Mouse (Mus musculus) midbrain, embryonic 11.5 days (tissue): Measurements from ENCODE around the gene Psmd5. TPM values are rescaled to one million over a fixed set of nuclear protein-coding genes. Genes with fewer than 3 reads are reported as not detected.
A peak's percentile ranks its signal among the peaks of the same experiment; 100 is the strongest.

ENCODE experiments used
- ATAC-seq: fragments of 200-750 bp; cut with Nextera tagmentation; 2 replicates; pipeline ENCODE4 v1.8.0; 2017; ENCODE audit warnings: moderate TSS enrichment, moderate library complexity; ENCODE audit not compliant: low FRiP score
- DNase-seq: peaks from one replicate; pipeline ENCODE4 v3.0.0; 2015; ENCODE audit warnings: low spot score; ENCODE audit errors: missing footprints
- H3K27ac ChIP-seq: fragments of 300-500 bp; sonication (generic); 2 replicates; pipeline ENCODE4 v1.5.1; 2014; ENCODE audit warnings: low read depth, low read length
- H3K27me3 ChIP-seq: fragments of 300-500 bp; sonication (generic); 2 replicates; pipeline ENCODE4 v1.6.1; 2014; ENCODE audit warnings: mild to moderate bottlenecking, low read length, moderate library complexity, mixed read lengths; ENCODE audit not compliant: control insufficient read depth, insufficient read depth
- H3K36me3 ChIP-seq: fragments of 300-500 bp; sonication (generic); 2 replicates; pipeline ENCODE4 v1.6.1; 2014; ENCODE audit warnings: mild to moderate bottlenecking, low read length, moderate library complexity, mixed read lengths; ENCODE audit not compliant: control insufficient read depth, insufficient read depth
- H3K4me1 ChIP-seq: fragments of 300-500 bp; sonication (generic); 2 replicates; pipeline ENCODE4 v1.6.1; 2014; ENCODE audit warnings: low read length; ENCODE audit not compliant: control insufficient read depth, insufficient read depth
- H3K4me2 ChIP-seq: fragments of 300-500 bp; sonication (generic); 2 replicates; pipeline ENCODE4 v1.6.1; 2014; ENCODE audit warnings: mild to moderate bottlenecking, moderate library complexity
- H3K4me3 ChIP-seq: fragments of 300-500 bp; sonication (generic); 2 replicates; pipeline ENCODE4 v1.5.1; 2014; ENCODE audit warnings: low read depth, low read length
- H3K9ac ChIP-seq: fragments of 300-500 bp; sonication (generic); 2 replicates; pipeline ENCODE4 v1.6.1; 2014; ENCODE audit warnings: low read length
- H3K9me3 ChIP-seq: fragments of 300-500 bp; sonication (generic); 2 replicates; pipeline ENCODE4 v1.6.1; 2016; ENCODE audit warnings: low read length; ENCODE audit not compliant: control insufficient read depth
- WGBS: fragments of 180-500 bp; shearing (Covaris S2); extraction: QIAGEN DNeasy Blood & Tissue Kit; methylation state at CpG from one replicate; pipeline ENCODE4 v1.1.7; 2014; 5-methylcytosine and 5-hydroxymethylcytosine counted together
- polyA plus RNA-seq: library from polyadenylated mRNA; unstranded; fragments of >200 nt; fragmentation: Nextera tagmentation; extraction: Ambion mirVana; gene quantifications from 2 replicates; pipeline ENCODE4 v1.2.1, GENCODE M21; 2014

Gene Psmd5
- polyA plus RNA-seq, 1 experiment from 2014 or later = 122 TPM

- ATAC-seq (no peak), DNase-seq (no peak)
- H3K4me1 ChIP-seq = no peaks in the 10 kb centered on the region
- H3K27me3 ChIP-seq = peaks cover 2% of the 10 kb centered on the region; the same call in 1 of the 2 replicates
- no peak overlapping the region for H3K4me2 ChIP-seq
- H3K9ac ChIP-seq = no peak overlapping the region
- no peaks in the 10 kb centered on the region for H3K36me3 ChIP-seq
- no peak overlapping the region for H3K27ac ChIP-seq
- no peaks in the 10 kb centered on the region for H3K9me3 ChIP-seq
- no peak overlapping the region for H3K4me3 ChIP-seq
- WGBS = 88% methylated on average over 10 of the region's 10 CpGs
Measured at GRCm38 (mm10) chr2:34880054-34880453, 5.3 kb upstream of the Psmd5 start.

GRCm38 (mm10) chr2:34874271-34874670, 497 bp downstream of the Psmd5 start, which contains the start of gene Cutal:
Gene Cutal, plus strand, starts transcription at chr2:34874396.
- Histone ChIP-seq H3K27me3 (peaks cover 13% of the 10 kb centered on the region), H3K4me1 (peaks cover 12% of the 10 kb centered on the region), H3K36me3 (no peaks in the 10 kb centered on the region), H3K9me3 (no peaks in the 10 kb centered on the region), H3K27ac (no peak within 1 kb of the TSS), H3K4me3 (peak within 1 kb of the TSS; percentile 5; the same call in 1 of the 2 replicates), H3K4me2 (peak within 1 kb of the TSS; percentile 31), H3K9ac (peak within 1 kb of the TSS; percentile 45)
- no peak for ATAC-seq
- WGBS = 4% methylated on average over 14 of the region's 14 CpGs
- DNase-seq = no peak

- Histone ChIP-seq H3K4me1 (peaks cover 15% of the 10 kb centered on the region), H3K4me2 (peak overlapping the region; percentile 76), H3K27me3 (peaks cover 11% of the 10 kb centered on the region), H3K4me3 (peak overlapping the region; percentile 90), H3K27ac (peak overlapping the region; percentile 68), H3K36me3 (no peaks in the 10 kb centered on the region), H3K9me3 (no peaks in the 10 kb centered on the region), H3K9ac (peak overlapping the region; percentile 93)
- ATAC-seq (peak; percentile 98), DNase-seq (peak; percentile 100)
- under 1% methylated on average over 67 of the region's 67 CpGs for WGBS
Measured at GRCm38 (mm10) chr2:34870520-34871474, 4.0 kb downstream of the Psmd5 start.

GRCm38 (mm10) chr2:34869680-34870079, 5.1 kb downstream of the Psmd5 start:
- no peak for DNase-seq
- Histone ChIP-seq H3K27ac (no peak overlapping the region), H3K36me3 (0 out of 2 replicates have a peak, but pooled peaks cover 4% of the 10 kb centered on the region), H3K9me3 (no peaks in the 10 kb centered on the region), H3K4me2 (peak overlapping the region; percentile 61), H3K4me3 (peak overlapping the region; percentile 90), H3K27me3 (peaks cover 9% of the 10 kb centered on the region), H3K4me1 (peaks cover 15% of the 10 kb centered on the region), H3K9ac (peak overlapping the region; percentile 55)
- no peak for ATAC-seq
- WGBS = 48% methylated on average over 5 of the region's 5 CpGs

- H3K4me3 ChIP-seq = no peak overlapping the region
- 96% methylated on average over 8 of the region's 8 CpGs for WGBS
- H3K27me3 ChIP-seq = no peaks in the 10 kb centered on the region
- H3K4me1 ChIP-seq = no peaks in the 10 kb centered on the region
- H3K9ac ChIP-seq = no peak overlapping the region
- no peaks in the 10 kb centered on the region for H3K9me3 ChIP-seq
- DNase-seq = no peak
- H3K36me3 ChIP-seq = peaks cover 38% of the 10 kb centered on the region; the same call in 1 of the 2 replicates
- no peak for ATAC-seq
- H3K27ac ChIP-seq = no peak overlapping the region
- H3K4me2 ChIP-seq = no peak overlapping the region
Measured at GRCm38 (mm10) chr2:34857728-34858127, 17.0 kb downstream of the Psmd5 start.

- peaks cover 36% of the 10 kb centered on the region; the same call in 1 of the 2 replicates for H3K36me3 ChIP-seq
- no peak overlapping the region for H3K4me2 ChIP-seq
- ATAC-seq (no peak), DNase-seq (no peak)
- no peak overlapping the region for H3K4me3 ChIP-seq
- no peaks in the 10 kb centered on the region for H3K4me1 ChIP-seq
- WGBS = 94% methylated on average over 4 of the region's 4 CpGs
- no peak overlapping the region for H3K27ac ChIP-seq
- H3K9ac ChIP-seq = no peak overlapping the region
- no peaks in the 10 kb centered on the region for H3K9me3 ChIP-seq
- H3K27me3 ChIP-seq = no peaks in the 10 kb centered on the region
Measured at GRCm38 (mm10) chr2:34855265-34855664, 19.5 kb downstream of the Psmd5 start.

- Histone ChIP-seq H3K9me3 (no peaks in the 10 kb centered on the region), H3K4me3 (no peak overlapping the region), H3K4me2 (no peak overlapping the region), H3K4me1 (no peaks in the 10 kb centered on the region), H3K9ac (no peak overlapping the region), H3K36me3 (peaks cover 9% of the 10 kb centered on the region; the same call in 1 of the 2 replicates), H3K27ac (no peak overlapping the region), H3K27me3 (no peaks in the 10 kb centered on the region)
- 93% methylated on average over 1 of the region's 1 CpGs for WGBS
- ATAC-seq (no peak), DNase-seq (no peak)
Measured at GRCm38 (mm10) chr2:34847702-34848101, 27.1 kb downstream of the Psmd5 start.

- no peak for DNase-seq
- 87% methylated on average over 11 of the region's 11 CpGs for WGBS
- H3K4me3 ChIP-seq = no peak overlapping the region
- H3K9me3 ChIP-seq = no peaks in the 10 kb centered on the region
- H3K9ac ChIP-seq = no peak overlapping the region
- no peaks in the 10 kb centered on the region for H3K27me3 ChIP-seq
- no peaks in the 10 kb centered on the region for H3K4me1 ChIP-seq
- no peak for ATAC-seq
- H3K4me2 ChIP-seq = no peak overlapping the region
- no peaks in the 10 kb centered on the region for H3K36me3 ChIP-seq
- H3K27ac ChIP-seq = no peak overlapping the region
Measured at GRCm38 (mm10) chr2:34843211-34843939, 31.4 kb downstream of the Psmd5 start.

GRCm38 (mm10) chr2:34841706-34842105, 33.1 kb downstream of the Psmd5 start:
- Histone ChIP-seq H3K4me3 (no peak overlapping the region), H3K9me3 (no peaks in the 10 kb centered on the region), H3K4me1 (no peaks in the 10 kb centered on the region), H3K27me3 (no peaks in the 10 kb centered on the region), H3K4me2 (no peak overlapping the region), H3K27ac (no peak overlapping the region), H3K9ac (no peak overlapping the region), H3K36me3 (no peaks in the 10 kb centered on the region)
- 93% methylated on average over 8 of the region's 8 CpGs for WGBS
- DNase-seq (no peak), ATAC-seq (no peak)
